ENCODE assay signal across 20 mouse cellular contexts in the genomic region with DNA sequence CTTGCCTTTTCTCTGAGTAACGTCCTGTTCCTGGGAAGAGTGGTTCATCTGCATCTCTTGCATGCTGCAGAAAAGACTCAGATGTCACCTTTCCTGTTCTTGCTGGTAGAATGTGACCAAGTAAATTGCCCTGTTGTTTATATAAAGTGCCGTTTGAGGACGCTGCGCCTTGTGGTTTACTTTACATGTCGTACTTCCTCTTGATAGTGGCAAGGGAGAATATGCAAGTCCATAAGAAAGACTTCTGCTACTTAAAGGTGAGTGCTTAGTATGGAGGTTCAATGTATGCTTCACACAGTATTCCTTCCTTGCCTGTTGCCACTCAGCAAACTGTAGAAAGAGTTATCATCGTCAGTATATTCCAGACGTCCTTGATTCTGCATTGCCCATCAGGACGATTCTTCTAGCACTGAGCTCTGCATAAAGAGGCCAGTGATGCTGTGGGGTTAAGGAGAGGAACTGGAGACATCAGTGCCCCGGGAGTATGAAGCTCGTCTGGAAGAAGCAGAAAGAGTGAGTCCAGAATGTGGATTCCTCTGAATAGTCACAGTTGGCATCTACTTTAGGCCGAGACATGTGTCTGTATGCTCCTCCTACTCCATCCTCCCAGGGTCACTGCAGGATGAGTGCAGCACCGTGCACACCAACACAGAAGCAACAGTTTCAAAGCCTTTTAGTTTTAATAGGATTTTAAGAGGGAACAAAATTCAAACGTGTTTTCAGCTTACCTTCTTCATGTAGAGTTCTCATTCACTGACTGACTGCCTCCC. TPM values are rescaled to one million over a fixed set of nuclear protein-coding genes. Genes with fewer than 3 reads are reported as not detected.
A peak's percentile ranks its signal among the peaks of the same experiment; 100 is the strongest.
DNase-seq lines count a peak whose midpoint lies in the region; ATAC-seq and TF ChIP-seq lines count a peak whose summit lies in the region.
"Had no signal": no experiment of that assay in that cellular context is flagged by ENCODE, and none has a peak within 500 bp of the region (broad histone marks: within the 10 kb centered on the region; RNA-seq: fewer than 3 reads in every experiment).

No protein-coding gene starts in this region.

- no peaks in the 10 kb centered on the region for H3K9me3 ChIP-seq in lung, embryonic 15.5 days
- H3K9me3 ChIP-seq in ES-E14 (ENCODE audit: control insufficient read depth, insufficient read depth, low read depth, low read length) = no peaks in the 10 kb centered on the region
- H3K9me3 ChIP-seq in liver, embryonic 11.5 days (ENCODE audit: control insufficient read depth, low read length) = no peaks in the 10 kb centered on the region
- H3K9me3 ChIP-seq: embryonic facial prominence, embryonic 10.5 days; hindbrain, embryonic 15.5 days; limb, embryonic 13.5 days; neural tube, embryonic 12.5 days had no signal

- no peak overlapping the region for H3K4me2 ChIP-seq in lung, embryonic 15.5 days
- no peak overlapping the region for H3K4me2 ChIP-seq in liver, embryonic 11.5 days
- H3K4me2 ChIP-seq: hindbrain, embryonic 15.5 days; limb, embryonic 13.5 days; neural tube, embryonic 12.5 days had no signal

- ATAC-seq in lung, embryonic 15.5 days (ENCODE audit: borderline replicate concordance, extremely low read depth, low FRiP score, low TSS enrichment) = no peak
- peak; percentile 54 for ATAC-seq in megakaryocyte, adult 5-6 weeks (ENCODE audit: poor library complexity, severe bottlenecking)
- no peak for ATAC-seq in liver, embryonic 11.5 days (replicated peaks; ENCODE audit: low FRiP score)
- ATAC-seq in activated CD4-positive, CD25-positive, alpha-beta regulatory T cell, adult 4 months = no peak
- ATAC-seq: intestine, embryonic 16.5 days had no signal

- H3K9ac ChIP-seq in lung, embryonic 15.5 days = no peak overlapping the region
- H3K9ac ChIP-seq in ES-E14 (ENCODE audit: insufficient read depth, low read depth, low read length, poor library complexity, severe bottlenecking) = no peak overlapping the region
- no peak overlapping the region for H3K9ac ChIP-seq in liver, embryonic 11.5 days (ENCODE audit: low read depth, low read length)
- H3K9ac ChIP-seq: hindbrain, embryonic 15.5 days; limb, embryonic 13.5 days; liver, embryonic 14.5 days; neural tube, embryonic 12.5 days had no signal

- H3K27me3 ChIP-seq in lung, embryonic 15.5 days = no peaks in the 10 kb centered on the region
- H3K27me3 ChIP-seq in liver, embryonic 11.5 days (replicated peaks; ENCODE audit: control insufficient read depth, insufficient read depth, low read length) = no peaks in the 10 kb centered on the region
- H3K27me3 ChIP-seq: hindbrain, embryonic 15.5 days; limb, embryonic 13.5 days; neural tube, embryonic 12.5 days had no signal

- H3K27ac ChIP-seq in lung, embryonic 15.5 days = 0 out of 2 replicates have a peak overlapping the region, but pooled peaks have one; percentile 19
- peak overlapping the region; percentile 74 for H3K27ac ChIP-seq in ES-E14 (ENCODE audit: insufficient read depth, low read depth, low read length, poor library complexity, severe bottlenecking)
- H3K27ac ChIP-seq in liver, embryonic 11.5 days (ENCODE audit: low read depth, low read length) = no peak overlapping the region
- H3K27ac ChIP-seq: embryonic facial prominence, embryonic 10.5 days; hindbrain, embryonic 15.5 days; limb, embryonic 13.5 days; liver, embryonic 14.5 days; neural tube, embryonic 12.5 days had no signal

- H3K4me3 ChIP-seq in lung, embryonic 15.5 days = no peak overlapping the region
- H3K4me3 ChIP-seq in ES-E14 (ENCODE audit: insufficient read depth in 1 of 2, low read depth in 1 of 2, low read length in 2 of 2, poor library complexity in 1 of 2, severe bottlenecking in 1 of 2) = no peak overlapping the region
- H3K4me3 ChIP-seq in liver, embryonic 11.5 days (ENCODE audit: low read depth, low read length) = no peak overlapping the region
- H3K4me3 ChIP-seq: embryonic facial prominence, embryonic 10.5 days; hindbrain, embryonic 15.5 days; limb, embryonic 13.5 days; neural tube, embryonic 12.5 days had no signal

- 33% methylated on average over 13 of the region's 13 CpGs for WGBS in lung, embryonic 15.5 days
- 40% methylated on average over 13 of the region's 13 CpGs for WGBS in liver, embryonic 11.5 days

- peaks cover 24% of the 10 kb centered on the region for H3K4me1 ChIP-seq in lung, embryonic 15.5 days
- peaks cover 8 to 14% of the 10 kb centered on the region in 2 experiments for H3K4me1 ChIP-seq in ES-E14 (ENCODE audit: control insufficient read depth in 2 of 2, insufficient read depth in 2 of 2, low read length in 2 of 2, poor library complexity in 1 of 2)
- peaks cover 8% of the 10 kb centered on the region; the same call in 1 of the 2 replicates for H3K4me1 ChIP-seq in liver, embryonic 11.5 days (replicated peaks; ENCODE audit: control insufficient read depth, insufficient read depth, low read length)

- H3K36me3 ChIP-seq in lung, embryonic 15.5 days = no peaks in the 10 kb centered on the region
- H3K36me3 ChIP-seq in ES-E14 (ENCODE audit: control insufficient read depth, insufficient read depth, low read length, poor library complexity, severe bottlenecking) = no peaks in the 10 kb centered on the region
- no peaks in the 10 kb centered on the region for H3K36me3 ChIP-seq in liver, embryonic 11.5 days (ENCODE audit: control insufficient read depth, insufficient read depth, low read length)
- H3K36me3 ChIP-seq: embryonic facial prominence, embryonic 10.5 days; hindbrain, embryonic 15.5 days; limb, embryonic 13.5 days; neural tube, embryonic 12.5 days had no signal

- DNase-seq in adrenal gland, postnatal 36 days = peak; percentile 25 to 30
- DNase-seq in adrenal gland, adult 2 months = no peak
- DNase-seq in lung, postnatal 36 days = no peak
- no peak for DNase-seq in ES-E14 (ENCODE audit: low read depth, low spot score)
- no peak for DNase-seq in liver, embryonic 11.5 days (ENCODE audit: low spot score)
- DNase-seq: cerebellum, adult 2 months; gastrocnemius, postnatal 10 days; heart, adult 18-20 months; heart, postnatal 10 days; right cerebral cortex, adult 18-20 months; thymus, postnatal 4 days had no signal

- in situ Hi-C loops in ES-E14 (cut with MboI; ENCODE audit: low sequenced_read_pairs in 2 of 2, unreplicated experiment in 2 of 2) = no loop called here

TF ChIP-seq in ES-E14, 5 proteins besides CTCF, POLR2A, EP300 and RAD21:
- TF ChIP-seq ZC3H11A (IDR thresholded peaks at IDR 0.05; ENCODE audit: borderline replicate concordance, low read depth, low read length) (no peak), HCFC1 (IDR thresholded peaks at IDR 0.05; ENCODE audit: borderline replicate concordance, insufficient read depth, low read length) (no peak), ZNF384 (IDR thresholded peaks at IDR 0.05; ENCODE audit: low read depth, low read length) (no peak), CHD2 (IDR thresholded peaks at IDR 0.05; ENCODE audit: low read depth, low read length) (no peak), MAFK (IDR thresholded peaks at IDR 0.05; ENCODE audit: insufficient read depth, low read depth, low read length) (no peak)

RNA-seq across cellular contexts. Expression of a gene that starts 21.4 kb away (rescaled TPM):
- total RNA-seq in adrenal gland, postnatal 36 days (2021) = 10 to 100 TPM; 50.3 to 71.4 TPM
- 10 to 100 TPM; 40.6 to 43.7 TPM for total RNA-seq in adrenal gland, adult 2 months (2021)
- 2.3 and 4.9 TPM in 2 replicates for polyA plus RNA-seq in adrenal gland, adult 2 months (2012; rRNA removed)
- 5.0 and 5.9 TPM in 2 replicates for polyA plus RNA-seq in lung, embryonic 15.5 days (2015; fragmentation: Nextera tagmentation; extraction: Ambion mirVana)
- 12.4 and 13.9 TPM in 2 replicates for total RNA-seq in ES-E14 (2012; rRNA removed)
- 4.9 and 5.0 TPM in 2 replicates for total RNA-seq in megakaryocyte, adult 5-6 weeks (2015)
- total RNA-seq in megakaryocyte, adult 5-6 weeks (2017) = 1.5 and 2.8 TPM in 2 replicates
- polyA plus RNA-seq in liver, embryonic 11.5 days (2014; fragmentation: Nextera tagmentation; extraction: Ambion mirVana) = 1.3 and 1.7 TPM in 2 replicates
- polyA plus RNA-seq in activated CD4-positive, CD25-positive, alpha-beta regulatory T cell, adult 4 months (2017; shearing (Covaris generic)) = not detected

Comparison
In these comparisons a context has a peak if more than half of its experiments do, and no peak if none do; other contexts are left out.
1. DNase-seq: peak in adrenal gland, postnatal 36 days (2 of 2); none in adrenal gland, adult 2 months (single experiment), lung, postnatal 36 days (single experiment), ES-E14 (single experiment) and liver, embryonic 11.5 days (single experiment).